Mouse (Mus musculus) MEL (cell line): ENCODE data around the gene Ptpru. TPM values are rescaled to one million over a fixed set of nuclear protein-coding genes. Genes with fewer than 3 reads are reported as not detected.

Experiments
- DNase-seq: peaks from one replicate; pipeline ENCODE4 v3.0.0; 2011; ENCODE audit warnings: low read depth, low spot score
- H3K27ac ChIP-seq: 2 replicates; pipeline ENCODE4 v1.5.1; 2012; ENCODE audit warnings: low read depth, mild to moderate bottlenecking, control low read depth, low read length, moderate library complexity; ENCODE audit not compliant: control insufficient read depth
- H3K27me3 ChIP-seq, 2 experiments: fragments of 150-350 bp in 1 of 2; sonication (generic) in 1 of 2; 2 replicates each; pipeline ENCODE4 v1.6.1; 2012; ENCODE audit warnings: low read length in 2 of 2, mild to moderate bottlenecking in 2 of 2, improper control_type of control experiment in 1 of 2, moderate library complexity in 1 of 2; ENCODE audit not compliant: insufficient read depth in 2 of 2, control insufficient read depth in 1 of 2
- H3K36me3 ChIP-seq, 2 experiments: 2 replicates each; pipeline ENCODE4 v1.6.1; 2012 to 2014; ENCODE audit warnings: low read length in 2 of 2, improper control_type of control experiment in 1 of 2, inconsistent platforms in 1 of 2, mild to moderate bottlenecking in 1 of 2; ENCODE audit not compliant: insufficient read depth in 2 of 2, control insufficient read depth in 1 of 2
- H3K4me1 ChIP-seq, 2 experiments: fragments of 150-350 bp in 1 of 2; sonication (generic) in 1 of 2; 2 replicates each; pipeline ENCODE4 v1.6.1; 2012; ENCODE audit warnings: low read length in 2 of 2, improper control_type of control experiment in 1 of 2, mild to moderate bottlenecking in 1 of 2; ENCODE audit not compliant: insufficient read depth in 2 of 2, control insufficient read depth in 1 of 2
- H3K4me3 ChIP-seq, 2 experiments: fragments of 150-350 bp in 1 of 2; sonication (generic) in 1 of 2; 2 replicates each; pipeline ENCODE4 v1.5.1; 2012; ENCODE audit warnings: low read depth in 2 of 2, low read length in 2 of 2, mild to moderate bottlenecking in 2 of 2, moderate library complexity in 2 of 2, control low read depth in 1 of 2, improper control_type of control experiment in 1 of 2; ENCODE audit not compliant: control insufficient read depth in 1 of 2, insufficient read depth in 1 of 2
- H3K79me2 ChIP-seq: 2 replicates; pipeline ENCODE4 v1.6.1; 2012; ENCODE audit warnings: mild to moderate bottlenecking, low read length, moderate library complexity; ENCODE audit not compliant: control insufficient read depth, poor library complexity, insufficient read depth
- H3K9ac ChIP-seq: 2 replicates; pipeline ENCODE4 v1.6.1; 2012; ENCODE audit warnings: low read depth, mild to moderate bottlenecking, control low read depth, low read length, moderate library complexity; ENCODE audit not compliant: control insufficient read depth, poor library complexity, severe bottlenecking
- H3K9me3 ChIP-seq: fragments of 150-350 bp; sonication (generic); replicated peaks from 2 replicates; pipeline ENCODE4 v1.6.1; 2012; ENCODE audit warnings: mild to moderate bottlenecking, low read length, improper control_type of control experiment, moderate library complexity; ENCODE audit not compliant: insufficient read depth
- CHD2 ChIP-seq: IDR thresholded peaks from 2 replicates; pipeline ENCODE4 v1.6.1; 2011; ENCODE audit warnings: low read length, improper control_type of control experiment
- CTCF ChIP-seq, 3 experiments: IDR thresholded peaks in 2 of 3; conservative IDR thresholded peaks in 1 of 3; 2 replicates each; pipeline ENCODE4 v1.5.1; 2011 to 2012; ENCODE audit warnings: low read length in 3 of 3, low read depth in 2 of 3, mild to moderate bottlenecking in 2 of 3, improper control_type of control experiment in 1 of 3, inconsistent platforms in 1 of 3, mixed read lengths in 1 of 3, moderate library complexity in 1 of 3; ENCODE audit not compliant: control insufficient read depth in 1 of 3, insufficient read depth in 1 of 3, poor library complexity in 1 of 3, severe bottlenecking in 1 of 3
- EP300 ChIP-seq, 2 experiments: IDR thresholded peaks; 2 replicates each; pipeline ENCODE4 v1.6.1; 2011; ENCODE audit warnings: improper control_type of control experiment in 2 of 2, low read length in 2 of 2, low read depth in 1 of 2, mild to moderate bottlenecking in 1 of 2
- ETS1 ChIP-seq: IDR thresholded peaks from 2 replicates; pipeline ENCODE4 v1.6.1; 2012; ENCODE audit warnings: low read depth, mild to moderate bottlenecking, inconsistent platforms, low read length, improper control_type of control experiment, moderate library complexity
- MEF2A ChIP-seq: IDR thresholded peaks from 2 replicates; pipeline ENCODE4 v1.6.1; 2014; ENCODE audit warnings: low read depth, mild to moderate bottlenecking, inconsistent platforms, low read length, improper control_type of control experiment; ENCODE audit not compliant: poor library complexity, insufficient replicate concordance, severe bottlenecking; ENCODE audit errors: extremely low read depth
- NELFE ChIP-seq: IDR thresholded peaks from 2 replicates; pipeline ENCODE4 v1.6.1; 2011; ENCODE audit warnings: low read depth, low read length, improper control_type of control experiment
- NRF1 ChIP-seq: IDR thresholded peaks from 2 replicates; pipeline ENCODE4 v1.6.1; 2014; ENCODE audit warnings: low read depth, mild to moderate bottlenecking, inconsistent platforms, low read length, improper control_type of control experiment, moderate library complexity; ENCODE audit not compliant: poor library complexity, insufficient read depth, severe bottlenecking
- POLR2AphosphoS2 ChIP-seq: IDR thresholded peaks from 2 replicates; pipeline ENCODE4 v1.6.1; 2011; ENCODE audit warnings: low read length, improper control_type of control experiment
- POLR2AphosphoS5 ChIP-seq: IDR thresholded peaks from 2 replicates; pipeline ENCODE4 v1.6.1; 2012; ENCODE audit warnings: low read depth, borderline replicate concordance, mild to moderate bottlenecking, inconsistent platforms, low read length, moderate library complexity, mixed read lengths
- RAD21 ChIP-seq: IDR thresholded peaks from 2 replicates; pipeline ENCODE4 v1.6.1; 2011; ENCODE audit warnings: mild to moderate bottlenecking, low read depth, low read length, improper control_type of control experiment
- RCOR1 ChIP-seq: IDR thresholded peaks from 2 replicates; pipeline ENCODE4 v1.6.1; 2012; ENCODE audit warnings: low read depth, mild to moderate bottlenecking, inconsistent platforms, low read length, improper control_type of control experiment
- SIN3A ChIP-seq: IDR thresholded peaks from 2 replicates; pipeline ENCODE4 v1.6.1; 2012; ENCODE audit warnings: low read length, improper control_type of control experiment, inconsistent platforms
- SMC3 ChIP-seq: IDR thresholded peaks from 2 replicates; pipeline ENCODE4 v1.6.1; 2011; ENCODE audit warnings: low read depth, low read length, improper control_type of control experiment
- TAL1 ChIP-seq: IDR thresholded peaks from 2 replicates; pipeline ENCODE4 v1.6.1; 2012; ENCODE audit warnings: mild to moderate bottlenecking, inconsistent platforms, low read length, moderate library complexity, mixed read lengths
- TCF12 ChIP-seq: IDR thresholded peaks from 2 replicates; pipeline ENCODE4 v1.6.1; 2014; ENCODE audit warnings: low read depth, mild to moderate bottlenecking, inconsistent platforms, low read length, improper control_type of control experiment, moderate library complexity
- USF2 ChIP-seq, 2 experiments: IDR thresholded peaks; 2 replicates each; pipeline ENCODE4 v1.6.1; 2011 to 2012; ENCODE audit warnings: improper control_type of control experiment in 2 of 2, low read length in 2 of 2, borderline replicate concordance in 1 of 2, inconsistent platforms in 1 of 2, low read depth in 1 of 2, mild to moderate bottlenecking in 1 of 2; ENCODE audit not compliant: insufficient read depth in 1 of 2
- ZMIZ1 ChIP-seq: IDR thresholded peaks from 2 replicates; pipeline ENCODE4 v1.6.1; 2012; ENCODE audit warnings: low read depth, mild to moderate bottlenecking, inconsistent platforms, low read length, improper control_type of control experiment, moderate library complexity
- polyA plus RNA-seq, 2 experiments: library from polyadenylated mRNA; stranded (reverse) in 1 of 2; unstranded in 1 of 2; fragments of >175 nt in 1 of 2; fragments of >200 nt in 1 of 2; gene quantifications; 2 replicates each; pipeline versions ENCODE4 v1.2.1 to v1.2.4; 2012; ENCODE audit warnings: low replicate concordance in 2 of 2, low read depth in 1 of 2; ENCODE audit not compliant: insufficient read length in 2 of 2, insufficient read depth in 1 of 2, missing spikeins in 1 of 2
- total RNA-seq: library from RNA; depleted of rRNA; stranded (reverse); fragments of 300-350 nt; gene quantifications from 2 replicates; pipeline ENCODE4 v1.2.3, GENCODE M21; 2012

Ptpru gene
- total and polyA plus RNA-seq, 3 experiments = 3.4 to 6.8 TPM; not detected in 1

- Histone ChIP-seq H3K27me3 (0 out of 4 replicates have a peak, but pooled peaks cover 0 to 1% of the 10 kb centered on the region in 2 experiments), H3K27ac (no peak overlapping the region), H3K4me3 (no peak overlapping the region)
Measured at GRCm38 (mm10) chr4:131833971-131834609, 4.0 kb downstream of the Ptpru start.

GRCm38 (mm10) chr4:131832759-131833407 is 5.2 kb downstream of the Ptpru start:
- no peak for DNase-seq
- Histone ChIP-seq H3K4me1 (peaks cover 0 to 5% of the 10 kb centered on the region in 2 experiments; a peak in 2 of 4 replicates), H3K9ac (no peak overlapping the region), H3K27ac (no peak overlapping the region), H3K36me3 (no peaks in the 10 kb centered on the region), H3K27me3 (0 out of 4 replicates have a peak, but pooled peaks cover 0 to 1% of the 10 kb centered on the region in 2 experiments), H3K9me3 (no peaks in the 10 kb centered on the region), H3K4me3 (no peak overlapping the region), H3K79me2 (no peaks in the 10 kb centered on the region; the same call in 1 of the 2 replicates)
- TF ChIP-seq RCOR1 (no peak), TAL1 (peak; percentile 35)

More at GRCm38 (mm10) chr4:131833971-131834609, 4.0 kb downstream of the Ptpru start:
- Histone ChIP-seq H3K9me3 (no peaks in the 10 kb centered on the region), H3K9ac (no peak overlapping the region), H3K4me1 (peaks cover 0 to 2% of the 10 kb centered on the region in 2 experiments; a peak in 1 of 4 replicates), H3K36me3 (no peaks in the 10 kb centered on the region), H3K79me2 (no peaks in the 10 kb centered on the region; the same call in 1 of the 2 replicates)
- no peak for DNase-seq
- TF ChIP-seq CHD2 (no peak), POLR2AphosphoS5 (no peak), ZMIZ1 (no peak), USF2 (IDR thresholded peaks at IDR 0.05; ENCODE audit: borderline replicate concordance in 1 of 2, insufficient read depth in 1 of 2, low read depth in 1 of 2, low read length in 2 of 2) (no peak), SMC3 (peak; percentile 14; the same call in 1 of the 2 replicates), NRF1 (no peak), RAD21 (peak; percentile 32), POLR2AphosphoS2 (no peak), CTCF (IDR thresholded peaks at IDR 0.05 in 2 of 3, conservative IDR thresholded peaks at IDR 0.05 in 1 of 3; ENCODE audit: control insufficient read depth in 1 of 3, insufficient read depth in 1 of 3, low read depth in 2 of 3, low read length in 3 of 3, poor library complexity in 1 of 3, severe bottlenecking in 1 of 3) (peak in 2 of 3 experiments; percentile 15 to 32; a peak in 2 of 6 replicates), NELFE (no peak), TCF12 (no peak), SIN3A (no peak), ETS1 (no peak), MEF2A (no peak), EP300 (IDR thresholded peaks at IDR 0.05; ENCODE audit: low read depth in 1 of 2, low read length in 2 of 2) (no peak)
